Mouse (Mus musculus) c-Kit-positive CD71-positive TER-119-positive erythroid progenitor cells, embryonic 14.5 days (primary cell): ENCODE measurements around the gene Abi2.

Experiments used
- DNase-seq: peaks from one replicate; pipeline ENCODE4 v3.0.0-alpha.2; 2013; ENCODE audit warnings: low spot score

The Abi2 gene

GRCm38 (mm10) chr1:60489660-60490059 is 80.2 kb downstream of the Abi2 start:
- no peak for DNase-seq

DNA sequence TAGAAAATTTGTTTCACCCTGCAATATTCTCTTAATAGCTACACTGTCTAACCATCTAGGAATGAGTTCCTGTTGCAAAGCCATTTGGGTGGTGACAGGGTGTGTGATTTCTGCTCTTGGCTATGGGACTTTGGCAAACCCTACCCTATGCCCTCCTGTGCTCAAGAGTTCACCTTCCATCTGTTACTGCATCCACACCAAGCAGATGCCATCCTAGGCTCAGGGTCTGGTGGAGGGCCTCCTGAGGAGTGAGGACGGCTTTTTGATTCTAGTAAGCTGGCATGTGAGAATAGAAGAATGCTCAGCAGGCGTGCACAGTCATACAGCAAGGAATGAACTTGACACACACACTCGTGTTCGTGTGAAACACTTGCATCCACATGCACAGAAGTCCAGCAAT is 81.1 kb downstream of the Abi2 start:
- no peak for DNase-seq

GRCm38 (mm10) chr1:60492404-60492803 is 83.0 kb downstream of the Abi2 start:
- DNase-seq: no peak

- no peak for DNase-seq
Observed at GRCm38 (mm10) chr1:60493421-60493820, 84.0 kb downstream of the Abi2 start.

DNA sequence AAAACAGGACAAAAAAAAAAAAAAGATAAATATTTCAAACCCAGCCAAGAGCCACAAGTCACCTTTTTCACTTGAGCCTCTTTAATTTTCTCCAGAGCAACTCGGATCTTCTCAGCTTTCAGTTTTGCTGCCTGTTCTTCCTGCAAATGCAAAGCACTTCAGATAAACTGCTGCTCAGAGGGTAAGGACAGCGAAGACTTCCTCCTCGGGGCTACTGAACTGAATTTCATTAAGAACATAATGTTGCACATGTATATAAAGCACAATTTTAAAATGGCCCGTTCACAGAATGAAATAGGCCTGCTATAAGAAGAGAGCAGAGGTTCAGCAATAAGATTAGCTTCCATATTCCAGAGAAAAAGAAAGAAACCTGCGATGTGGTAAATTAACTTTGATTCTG is 94.0 kb downstream of the Abi2 start:
- DNase-seq: no peak

DNA sequence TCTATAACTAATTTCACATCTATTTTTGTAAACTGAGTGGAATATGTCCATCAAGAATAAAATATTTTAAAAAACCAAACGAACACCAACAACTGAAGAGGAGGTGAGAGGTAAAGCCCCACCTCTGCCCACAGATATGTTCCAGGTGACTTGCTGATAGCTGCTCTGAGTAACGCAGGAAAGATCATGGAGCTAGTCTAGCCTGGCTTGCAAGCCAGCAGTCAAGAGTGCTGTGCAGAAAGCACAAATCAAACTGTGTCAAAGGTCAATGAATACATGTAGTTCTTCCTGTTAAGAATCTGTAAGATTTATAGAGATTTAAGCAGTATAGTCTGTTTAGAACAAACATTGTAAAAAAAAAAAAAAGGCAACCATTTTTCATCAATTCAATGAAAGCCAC is 101.2 kb downstream of the Abi2 start:
- DNase-seq: no peak

- no peak for DNase-seq
Observed at GRCm38 (mm10) chr1:60530107-60530506, 120.7 kb downstream of the Abi2 start.

DNA sequence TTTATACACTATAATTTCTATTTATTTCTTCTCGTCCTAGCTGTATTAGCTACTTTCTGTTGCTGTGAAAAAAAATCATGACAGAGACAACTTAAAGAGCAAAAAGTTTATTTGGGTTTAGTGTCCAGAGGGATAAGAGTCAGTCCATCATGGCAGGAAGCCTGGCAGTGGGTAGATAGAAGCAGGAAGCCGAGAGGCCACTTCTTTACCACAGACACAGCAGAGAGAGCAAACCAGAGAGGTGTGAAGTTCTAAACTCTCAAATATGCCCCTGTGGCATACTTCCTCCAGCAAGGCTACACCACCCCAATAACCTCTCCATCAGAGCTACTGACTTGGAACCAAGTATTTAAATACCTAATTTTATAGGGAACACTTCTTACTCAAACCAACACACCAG is 121.2 kb downstream of the Abi2 start:
- no peak for DNase-seq
